Mouse (Mus musculus) thymus, postnatal 36 days (tissue): Measurements from ENCODE around the gene Ifna4.
A peak's percentile ranks its signal among the peaks of the same experiment; 100 is the strongest.

Source experiments
- DNase-seq, 2 experiments: peaks; one replicate each; pipeline ENCODE4 v3.0.0; 2022; ENCODE audit warnings: mixed read lengths in 2 of 2

Gene Ifna4

DNA sequence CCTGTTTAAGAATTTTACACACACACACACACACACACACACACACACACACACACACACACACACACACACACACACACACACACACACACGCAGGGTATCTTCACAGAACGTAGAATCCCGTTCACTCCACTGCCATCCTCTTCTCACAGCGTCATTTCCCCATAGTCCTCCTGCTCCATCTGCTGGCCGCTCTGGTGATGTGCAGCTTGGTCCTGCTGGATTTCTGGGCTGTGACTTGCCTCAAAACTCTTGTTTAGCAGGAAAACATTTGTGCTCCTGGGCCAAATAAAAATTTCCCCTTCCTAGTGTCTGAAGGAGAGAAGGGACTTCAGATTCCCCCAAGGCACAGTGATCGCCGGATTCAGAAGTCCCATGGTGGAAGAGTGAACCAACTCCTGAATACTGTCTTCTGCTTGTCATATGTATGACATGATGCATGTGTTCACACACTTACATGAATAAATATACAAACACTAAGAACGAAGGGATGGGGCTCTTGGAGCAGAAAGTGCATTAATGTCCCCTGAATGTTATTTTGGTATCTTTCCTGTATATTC lies 25.8 kb downstream of the Ifna4 start:
- DNase-seq, result peak; percentile 82 to 85

DNA sequence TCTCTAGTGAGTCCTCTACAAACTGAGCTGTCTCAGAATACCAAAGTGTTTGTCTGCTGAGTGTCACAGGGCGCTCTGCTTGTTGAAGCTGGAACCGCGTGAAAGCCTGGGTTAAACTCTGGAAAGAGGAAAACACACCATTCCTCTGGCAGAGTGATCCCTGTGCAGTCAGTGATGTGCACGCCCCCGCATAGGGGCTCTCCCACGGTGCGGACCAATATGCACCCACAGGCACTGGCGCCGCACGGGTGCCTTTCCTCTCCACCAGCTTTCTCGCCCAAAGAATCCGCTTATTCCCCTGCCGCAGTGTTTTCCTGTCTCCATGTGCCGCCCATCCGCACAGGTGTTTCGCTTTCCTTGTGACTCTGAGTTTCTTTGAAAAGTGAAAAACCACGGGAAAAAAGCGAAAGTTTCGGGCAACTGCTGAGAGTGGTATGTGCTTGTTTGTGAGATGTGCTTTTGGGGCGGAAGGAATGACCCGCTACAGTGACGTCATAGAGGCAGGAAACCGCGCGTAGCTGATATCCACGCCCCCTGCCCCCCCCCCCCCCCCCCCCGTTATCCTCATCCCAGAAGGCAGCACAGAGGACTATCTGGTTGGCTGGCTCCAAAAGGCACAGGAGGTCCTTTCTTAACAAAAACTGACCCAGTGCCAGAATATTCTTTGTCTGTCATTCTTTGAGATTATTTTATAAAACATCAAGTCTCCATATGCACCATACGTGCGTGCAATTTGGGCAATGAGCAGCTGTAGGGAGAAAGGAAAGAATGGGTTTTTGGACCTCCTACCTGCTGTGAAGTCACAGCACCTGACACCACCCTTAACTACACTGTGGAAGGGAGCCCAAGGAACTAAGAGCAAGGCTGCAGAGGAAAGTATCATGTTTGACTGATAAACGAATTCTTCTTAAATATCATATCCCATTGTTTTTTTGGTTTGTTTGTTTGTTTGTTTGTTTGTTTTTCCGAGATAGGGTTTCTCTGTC lies 26.6 kb downstream of the Ifna4 start:
- DNase-seq, result peak; percentile 65 to 67

DNA sequence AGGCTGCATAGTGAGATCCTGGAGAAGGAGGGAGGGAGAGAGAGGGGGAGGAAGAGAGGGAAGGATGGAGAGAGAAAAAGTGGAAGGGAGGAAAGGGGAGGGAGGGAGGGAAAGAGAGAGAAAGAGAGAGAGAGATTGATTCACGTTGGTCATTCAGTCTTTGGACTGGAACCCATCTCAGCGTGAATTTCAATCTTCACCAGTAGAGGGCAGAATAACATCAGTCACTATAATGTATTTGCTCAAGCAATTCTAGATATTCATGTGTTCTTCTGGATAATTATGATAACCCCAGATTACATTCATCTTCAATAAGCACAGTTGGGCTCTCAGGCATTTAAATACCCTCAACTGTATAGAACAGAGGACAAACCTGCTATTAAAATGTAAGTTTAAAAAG lies 31.0 kb downstream of the Ifna4 start:
- DNase-seq, result no peak

DNA sequence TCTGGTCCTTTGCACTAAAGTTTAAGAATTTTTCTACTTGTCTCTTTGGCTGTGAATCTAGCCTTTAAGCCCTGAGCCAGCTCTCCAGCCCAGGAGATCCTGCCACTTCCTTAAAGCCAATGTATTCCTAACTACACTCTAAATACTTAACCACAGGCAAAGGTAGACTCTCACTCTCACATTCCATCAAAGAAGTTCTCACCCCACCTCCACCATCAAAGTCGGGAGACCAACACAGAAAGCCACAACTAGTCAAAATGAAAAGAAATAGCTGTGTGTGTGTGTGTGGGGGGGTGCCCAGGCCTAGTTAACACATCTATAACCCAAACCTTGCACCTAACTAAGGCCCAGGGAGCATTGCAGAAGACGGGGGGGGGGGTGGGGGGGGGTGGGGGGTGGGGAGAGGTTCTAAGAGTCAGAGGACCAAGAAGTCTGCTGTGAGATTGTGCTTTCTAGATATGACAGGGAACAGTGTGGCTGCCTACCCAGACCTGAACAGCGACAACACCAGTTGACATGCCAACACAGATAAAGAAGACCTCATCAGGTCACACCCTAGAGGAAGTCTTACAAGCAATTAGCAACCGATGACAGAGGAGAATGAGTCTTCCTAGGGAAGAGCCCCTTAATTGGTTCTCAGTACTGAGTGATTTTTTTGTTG lies 33.9 kb downstream of the Ifna4 start:
- DNase-seq, result no peak

DNA sequence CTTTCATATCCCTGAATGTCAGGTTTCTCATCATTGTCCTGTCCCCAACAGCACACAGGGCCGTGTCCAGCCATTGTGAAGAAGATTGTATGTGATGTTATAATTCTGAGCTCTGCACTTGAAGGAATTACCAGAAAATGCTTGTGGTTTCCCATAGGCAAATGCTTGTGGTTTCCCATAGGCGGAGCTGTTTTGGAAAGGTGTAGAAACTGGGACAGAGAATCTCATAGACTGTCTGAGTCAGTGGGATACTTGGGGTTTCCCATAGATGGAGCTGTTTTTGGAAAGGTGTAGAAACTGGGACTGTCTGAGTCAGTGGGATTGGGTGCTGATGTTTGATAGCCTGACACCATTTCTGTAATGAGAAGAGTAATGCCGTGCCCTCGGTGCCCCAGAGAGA lies 34.9 kb downstream of the Ifna4 start:
- no peak for DNase-seq

DNA sequence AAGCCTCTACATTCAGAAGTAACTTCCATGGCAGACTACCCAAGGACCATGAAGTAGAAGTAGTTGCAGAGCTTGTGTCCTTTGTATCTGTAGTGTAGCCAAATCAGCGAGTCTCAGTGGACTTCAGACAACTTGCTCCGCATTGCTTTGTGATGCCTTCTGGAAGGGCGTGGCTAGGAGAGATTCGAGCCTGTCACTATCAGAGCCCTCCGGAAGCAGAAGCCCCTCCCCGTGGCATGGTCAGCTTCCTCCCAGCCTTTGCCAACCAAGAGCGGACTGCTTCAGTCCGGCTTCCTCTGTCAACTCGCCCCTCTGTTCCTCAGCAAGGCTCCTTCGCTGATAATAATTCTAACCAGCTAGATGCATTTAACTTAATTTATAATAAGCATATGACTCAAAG lies 36.6 kb downstream of the Ifna4 start:
- peak in 1 of 2 experiments; percentile 17 for DNase-seq

DNA sequence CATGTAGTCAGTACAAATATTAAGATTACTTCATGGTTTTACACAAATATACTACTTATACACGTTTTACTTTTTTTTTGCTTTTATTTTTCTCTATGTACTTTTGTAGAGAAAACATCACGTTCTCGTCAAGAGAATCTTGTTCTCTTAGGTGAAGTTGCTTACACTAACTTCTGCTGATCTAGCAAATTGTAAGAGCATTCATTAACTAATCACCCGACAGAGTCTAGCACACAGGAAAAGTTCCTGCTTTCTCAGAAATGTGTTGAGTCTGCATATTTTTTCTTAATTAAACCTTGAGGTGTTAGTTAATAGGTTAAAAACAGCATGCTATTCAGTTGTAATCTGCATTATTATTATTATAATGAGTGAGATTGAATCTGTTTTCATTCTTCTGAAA lies 37.1 kb downstream of the Ifna4 start:
- DNase-seq, result no peak

DNA sequence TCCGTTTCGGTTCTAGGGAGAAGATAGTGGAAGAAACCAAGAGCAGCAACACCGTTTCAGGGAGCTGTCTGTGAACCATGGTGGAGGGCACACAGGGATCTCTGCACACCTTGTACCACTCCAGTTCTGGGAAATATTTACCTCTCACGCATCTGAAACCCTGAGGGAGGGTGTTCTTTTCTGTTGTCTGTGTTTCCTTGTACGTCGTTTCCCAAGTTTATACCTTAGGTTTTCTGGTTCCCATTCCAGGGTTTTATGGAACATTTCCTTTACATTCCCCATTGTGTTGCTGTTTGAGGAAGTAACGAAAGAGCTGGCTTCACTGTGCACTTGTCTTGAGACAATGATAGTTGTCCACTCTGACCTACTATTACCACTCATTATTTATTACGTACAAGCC lies 38.4 kb downstream of the Ifna4 start, which contains the start of gene Ifne:
Ifne (minus strand) TSS at position 101 of the 400 bp plus-strand sequence.
- no peak for DNase-seq

DNA sequence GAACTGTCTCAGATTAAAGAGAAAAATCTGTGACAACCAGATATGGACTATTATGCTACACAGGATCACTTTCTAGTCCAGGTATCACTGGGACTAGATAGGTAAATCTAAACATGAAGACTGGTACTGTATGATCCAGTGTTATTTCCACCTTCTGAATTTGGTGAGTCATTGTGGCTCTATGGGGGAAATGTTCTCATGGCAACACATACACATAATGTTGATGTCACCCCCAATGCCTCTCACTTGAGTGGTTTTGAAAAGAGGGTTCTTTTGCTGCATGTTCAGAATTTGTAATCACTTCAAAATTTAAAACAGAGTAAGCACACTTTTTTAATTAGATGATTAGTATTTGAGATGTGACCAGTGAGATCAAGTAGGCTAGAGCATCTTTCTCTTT lies 46.6 kb downstream of the Ifna4 start:
- no peak for DNase-seq
